Mouse (Mus musculus): Measurements from ENCODE around the gene Fnbp4.
A peak's percentile ranks its signal among the peaks of the same experiment; 100 is the strongest.
"Not testable (repeated sequence)": the region's sequence is repeated elsewhere in the genome, so short reads cannot be mapped to it uniquely, and the experiment has no call there.

Fnbp4 gene

GRCm38 (mm10) chr2:90782901-90783486, 37.8 kb downstream of the Fnbp4 start:
- peak; percentile 5 for DNase-seq

GRCm38 (mm10) chr2:90788126-90788525, 43.0 kb downstream of the Fnbp4 start:
- DNase-seq, result no peak

- DNase-seq, result no peak
These were observed 63.3 kb downstream of the Fnbp4 start for GRCm38 (mm10) chr2:90808241-90809126.

- DNase-seq, result no peak
These were observed 65.6 kb downstream of the Fnbp4 start for GRCm38 (mm10) chr2:90810751-90811150.

GRCm38 (mm10) chr2:90815266-90815665, 70.1 kb downstream of the Fnbp4 start:
- no peak for DNase-seq

- DNase-seq, result no peak
These were observed 71.0 kb downstream of the Fnbp4 start for GRCm38 (mm10) chr2:90816144-90816543.

- DNase-seq, result no peak
These were observed 73.5 kb downstream of the Fnbp4 start for GRCm38 (mm10) chr2:90818710-90819109.

- DNase-seq, result no peak
These were observed 75.7 kb downstream of the Fnbp4 start for GRCm38 (mm10) chr2:90820894-90821293.

- DNase-seq, result no peak
These were observed 77.8 kb downstream of the Fnbp4 start for GRCm38 (mm10) chr2:90822978-90823377.

- no peak for DNase-seq
These were observed 78.6 kb downstream of the Fnbp4 start for GRCm38 (mm10) chr2:90823781-90824180.

GRCm38 (mm10) chr2:90824528-90824927, 79.4 kb downstream of the Fnbp4 start:
- DNase-seq, result not testable (repeated sequence)

GRCm38 (mm10) chr2:90825515-90826172, 80.5 kb downstream of the Fnbp4 start:
- DNase-seq, result no peak

- no peak for DNase-seq
These were observed 83.6 kb downstream of the Fnbp4 start for GRCm38 (mm10) chr2:90828739-90829138.
